In genomic region chr13:117940536-117941280, GRCm38 (mm10) we compare ENCODE assay signal across 22 mouse cellular contexts.
DNase-seq lines count a peak whose midpoint lies in the region; ATAC-seq and TF ChIP-seq lines count a peak whose summit lies in the region.
"Had no signal": no experiment of that assay in that cellular context is flagged by ENCODE, and none has a peak within 500 bp of the region (broad histone marks: within the 10 kb centered on the region; RNA-seq: fewer than 3 reads in every experiment).

No protein-coding gene starts in this region.

- 65% methylated on average over 8 of the region's 8 CpGs for WGBS in hindbrain, postnatal 0 days
- 91% methylated on average over 8 of the region's 8 CpGs for WGBS in hindbrain, embryonic 10.5 days

- H3K27me3 ChIP-seq in hindbrain, postnatal 0 days (ENCODE audit: insufficient read depth, low read length): no peaks in the 10 kb centered on the region
- no peaks in the 10 kb centered on the region for H3K27me3 ChIP-seq in hindbrain, embryonic 10.5 days (ENCODE audit: insufficient read depth, poor library complexity, severe bottlenecking)
- H3K27me3 ChIP-seq: embryonic facial prominence, embryonic 13.5 days; megakaryocyte, embryonic 14.5 days had no signal

- H3K4me1 ChIP-seq in hindbrain, postnatal 0 days (ENCODE audit: insufficient read depth, low read length): no peaks in the 10 kb centered on the region
- no peaks in the 10 kb centered on the region for H3K4me1 ChIP-seq in hindbrain, embryonic 10.5 days (replicated peaks)
- H3K4me1 ChIP-seq: embryonic facial prominence, embryonic 13.5 days; megakaryocyte, embryonic 14.5 days had no signal

- peak; percentile 67 for DNase-seq in hindbrain, postnatal 0 days (ENCODE audit: low spot score)
- no peak for DNase-seq in hindbrain, embryonic 10.5 days (ENCODE audit: low spot score)
- peak; percentile 88 for DNase-seq in cerebellum, adult 11 months
- DNase-seq in cerebellum, adult 8-10 months: peak; percentile 89
- peak; percentile 28 for DNase-seq in retina, embryonic 14.5 days (ENCODE audit: low spot score)
- no peak for DNase-seq in embryo, embryonic 11 days
- no peak for DNase-seq in urinary bladder, postnatal 10 days (ENCODE audit: low spot score)
- DNase-seq: adrenal gland, postnatal 10 days; forebrain, postnatal 0 days; gastrocnemius, adult 2 months; heart, postnatal 10 days; kidney, adult 2 months; kidney, postnatal 14 days; lung, adult 2 months; right cerebral cortex, adult 18-20 months had no signal

- H3K4me3 ChIP-seq in hindbrain, postnatal 0 days (ENCODE audit: low read length): no peak overlapping the region
- no peak overlapping the region for H3K4me3 ChIP-seq in hindbrain, embryonic 10.5 days
- H3K4me3 ChIP-seq: embryonic facial prominence, embryonic 13.5 days; gastrocnemius, adult 2 months; layer of hippocampus, adult 2 months; left cerebral cortex, adult 2 months; megakaryocyte, embryonic 14.5 days had no signal

- no peak for TF ChIP-seq CTCF in hindbrain, postnatal 0 days (IDR thresholded peaks at IDR 0.05; ENCODE audit: low read depth)

- H3K9me3 ChIP-seq in hindbrain, postnatal 0 days (ENCODE audit: low read length): no peaks in the 10 kb centered on the region
- H3K9me3 ChIP-seq in hindbrain, embryonic 10.5 days: no peaks in the 10 kb centered on the region
- H3K9me3 ChIP-seq: embryonic facial prominence, embryonic 13.5 days; megakaryocyte, embryonic 14.5 days had no signal

- ATAC-seq in hindbrain, postnatal 0 days: peak; percentile 85
- ATAC-seq: forebrain, postnatal 0 days; midbrain, embryonic 16.5 days had no signal

- no peak overlapping the region for H3K9ac ChIP-seq in hindbrain, postnatal 0 days (replicated peaks; ENCODE audit: low read length)
- H3K9ac ChIP-seq: embryonic facial prominence, embryonic 13.5 days; forebrain, postnatal 0 days had no signal

- H3K4me2 ChIP-seq in hindbrain, postnatal 0 days (ENCODE audit: low read depth, low read length): no peak overlapping the region
- H3K4me2 ChIP-seq: embryonic facial prominence, embryonic 13.5 days; heart, embryonic 11.5 days; liver, embryonic 11.5 days had no signal

- no peaks in the 10 kb centered on the region for H3K36me3 ChIP-seq in hindbrain, postnatal 0 days (ENCODE audit: insufficient read depth, low read length)
- H3K36me3 ChIP-seq in hindbrain, embryonic 10.5 days: no peaks in the 10 kb centered on the region
- H3K36me3 ChIP-seq: embryonic facial prominence, embryonic 13.5 days had no signal

- no peak overlapping the region for H3K27ac ChIP-seq in hindbrain, postnatal 0 days
- H3K27ac ChIP-seq in hindbrain, embryonic 10.5 days: no peak overlapping the region
- H3K27ac ChIP-seq: embryonic facial prominence, embryonic 13.5 days; gastrocnemius, adult 2 months; layer of hippocampus, adult 2 months; left cerebral cortex, adult 2 months had no signal

Comparison
In these comparisons a context has a peak if more than half of its experiments do, and no peak if none do; other contexts are left out.
1. DNase-seq: peak in hindbrain, postnatal 0 days (single experiment), cerebellum, adult 11 months (single experiment), cerebellum, adult 8-10 months (single experiment) and retina, embryonic 14.5 days (single experiment); none in hindbrain, embryonic 10.5 days (single experiment), embryo, embryonic 11 days (single experiment) and urinary bladder, postnatal 10 days (single experiment).